Mouse (Mus musculus) layer of hippocampus, postnatal 14 days (tissue): ENCODE results near the gene Pisd. TPM values are rescaled to one million over a fixed set of nuclear protein-coding genes. Genes with fewer than 3 reads are reported as not detected.

Experiments used
- DNase-seq, 2 experiments: peaks; one replicate each; pipeline ENCODE4 v3.0.0; 2021 to 2022; ENCODE audit warnings: low spot score in 2 of 2, mixed read lengths in 1 of 2
- total RNA-seq, 2 experiments: library from RNA; stranded (reverse); gene quantifications; 2 replicates each; pipeline ENCODE4 v1.2.3; 2021

Pisd gene
- total RNA-seq, 2 experiments from 2014 or later: 57.4 to 60.3 TPM

GRCm38 (mm10) chr5:32712221-32713041 is 73.0 kb downstream of the Pisd start:
- DNase-seq: no peak

GRCm38 (mm10) chr5:32711485-32711884 is 74.0 kb downstream of the Pisd start:
- no peak for DNase-seq

- no peak for DNase-seq
These were observed 79.1 kb downstream of the Pisd start for GRCm38 (mm10) chr5:32706226-32706780.

GRCm38 (mm10) chr5:32697208-32697867 is 88.1 kb downstream of the Pisd start:
- no peak for DNase-seq

GRCm38 (mm10) chr5:32693411-32693810 is 92.0 kb downstream of the Pisd start:
- DNase-seq: no peak

Other genes starting within 250 kb of the Pisd start
- 10 to 100 TPM; 15.9 to 17.4 TPM for gene Yes1, start 174.5 kb downstream of the Pisd start, total RNA-seq
- gene Gm20671, start 41.5 kb upstream of the Pisd start, total RNA-seq: not detected
- gene Prr14l, start 68.6 kb upstream of the Pisd start, total RNA-seq: 10 to 100 TPM; 53.3 to 58.4 TPM
- 10 to 100 TPM; 55.8 to 57.8 TPM for gene Depdc5, start 78.1 kb upstream of the Pisd start, total RNA-seq
- gene Ywhah, start 233.2 kb upstream of the Pisd start, total RNA-seq: 1,000 to 10,000 TPM; 1,367 to 1,478 TPM